Mouse (Mus musculus) central nervous system, embryonic 14 days (tissue): ENCODE measurements around the gene Trmu. TPM values are rescaled to one million over a fixed set of nuclear protein-coding genes. Genes with fewer than 3 reads are reported as not detected.

Experiments used
- polyA plus RNA-seq: library from polyadenylated mRNA; depleted of rRNA; stranded (reverse); fragments of >200 nt; gene quantifications from 2 replicates; pipeline ENCODE4 v1.2.3, GENCODE M21; 2012; rRNA removed

Gene Trmu
- polyA plus RNA-seq = 78.8 and 80.3 TPM in 2 replicates

GRCm38 (mm10) chr15:85878848-85879497 is at the start of gene Trmu:
Trmu (plus strand) TSS chr15:85879312.

GRCm38 (mm10) chr15:85831954-85832590 is 47.0 kb upstream of the Trmu start, which contains the start of gene Ttc38:
Ttc38 (plus strand) TSS chr15:85832306.

GRCm38 (mm10) chr15:85859490-85860031 is 19.6 kb upstream of the Trmu start, which contains the start of gene Gtse1:
Gtse1 (plus strand) TSS chr15:85859745.

Other genes with a start within 250 kb of the Trmu start
- gene Ppara, start 144.3 kb upstream of the Trmu start, polyA plus RNA-seq = 0.25 and 0.32 TPM in 2 replicates
- gene Cdpf1, start 67.6 kb upstream of the Trmu start, polyA plus RNA-seq = 18.1 and 20.8 TPM in 2 replicates
- gene Pkdrej, start 57.6 kb upstream of the Trmu start, polyA plus RNA-seq = 0.05 and 0.11 TPM in 2 replicates
- gene Ttc38, start 47.0 kb upstream of the Trmu start, polyA plus RNA-seq = 3.6 and 3.8 TPM in 2 replicates
- 14.9 and 20.3 TPM in 2 replicates for gene Gtse1, start 19.6 kb upstream of the Trmu start, polyA plus RNA-seq
- 14.7 and 21.4 TPM in 2 replicates for gene Celsr1, start 154.5 kb downstream of the Trmu start, polyA plus RNA-seq
- 52.5 and 62.3 TPM in 2 replicates for gene Gramd4, start 178.4 kb downstream of the Trmu start, polyA plus RNA-seq